Mouse (Mus musculus): ENCODE measurements around the gene Mtif3. TPM values are rescaled to one million over a fixed set of nuclear protein-coding genes. Genes with fewer than 3 reads are reported as not detected.
A peak's percentile ranks its signal among the peaks of the same experiment; 100 is the strongest.

The Mtif3 gene
- total RNA-seq (2021), result 10 to 100 TPM; 20.1 to 20.3 TPM
- long read RNA-seq, experiment 1, full-length matches to known transcripts, result 19 of 24 reads
- long read RNA-seq, experiment 1, partial matches to known transcripts, result 3 of 24 reads
- long read RNA-seq, experiment 1, other reads (novel, unspliced or antisense), result 2 of 24 reads
- long read RNA-seq, experiment 2, full-length matches to known transcripts, result 20 of 25 reads
- long read RNA-seq, experiment 2, partial matches to known transcripts, result 0 of 25 reads
- long read RNA-seq, experiment 2, other reads (novel, unspliced or antisense), result 5 of 25 reads

DNA sequence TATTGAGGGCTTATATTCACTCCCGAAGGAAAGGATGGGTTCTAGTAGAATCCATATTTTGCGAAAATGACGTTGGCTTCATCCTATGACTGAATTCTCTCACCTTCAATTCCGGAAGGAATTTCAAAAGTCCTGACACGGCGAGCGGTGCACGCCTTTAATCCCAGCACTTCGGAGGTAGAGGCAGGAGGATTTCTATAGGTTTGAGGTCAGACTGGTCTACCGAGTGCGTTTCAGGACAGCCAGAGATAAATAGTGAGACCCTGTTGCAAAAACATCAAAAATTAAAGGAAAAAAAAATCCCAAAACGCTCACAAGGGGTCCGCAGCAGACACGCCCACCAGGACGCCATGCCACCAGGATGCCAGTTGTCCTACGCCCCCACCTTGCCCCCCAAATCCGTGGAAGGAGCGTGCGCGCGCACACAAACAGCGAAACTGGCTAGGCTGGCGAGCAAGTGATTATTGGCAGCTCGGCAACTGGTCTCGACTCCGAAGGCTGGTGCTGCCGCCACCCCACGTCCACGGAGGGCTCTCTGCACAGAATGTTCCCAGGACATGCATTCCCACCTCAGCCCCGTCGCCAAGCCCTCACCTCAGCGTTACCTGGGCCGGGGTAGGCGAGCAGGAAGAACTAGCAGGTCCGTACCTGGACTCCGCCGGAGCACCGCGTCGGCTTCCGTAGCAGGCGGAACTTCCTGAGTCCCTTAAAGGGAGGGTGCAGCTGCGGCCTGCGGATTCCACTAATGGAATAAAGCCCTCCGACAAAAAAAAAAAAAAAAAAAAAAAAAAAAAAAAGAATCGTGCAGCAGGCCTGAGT is at the start of gene Mtif3:
Gene Mtif3 (minus strand): TSS at position 683 of the 819 bp plus-strand sequence.
- peak within 1 kb of the TSS; percentile 91 for H3K4me3 ChIP-seq
- peak; percentile 77 to 81 for DNase-seq (ENCODE audit: low spot score in 2 of 2)
- peak within 1 kb of the TSS; percentile 88 for H3K27ac ChIP-seq
- no peak for TF ChIP-seq CTCF (conservative IDR thresholded peaks at IDR 0.05)

DNA sequence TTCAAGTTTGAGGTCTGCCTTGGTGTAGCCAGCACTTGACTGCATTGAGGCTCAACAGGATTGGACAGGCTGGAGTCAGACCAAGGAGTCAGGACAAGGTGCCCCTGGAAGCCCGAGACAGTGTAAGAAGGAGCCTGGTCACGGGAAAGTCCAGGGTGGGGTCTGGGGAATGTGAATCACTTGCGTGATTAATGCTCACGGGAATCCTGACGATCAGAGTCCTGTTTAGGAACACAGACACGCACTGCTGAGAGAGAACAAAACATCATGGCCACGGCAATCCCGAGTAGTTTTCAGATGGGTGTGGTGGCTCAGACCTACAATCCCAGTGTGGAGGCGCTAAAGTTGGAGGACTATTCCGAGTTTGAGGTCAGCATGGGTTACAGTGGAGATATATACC is 47.7 kb upstream of the Mtif3 start:
- Histone ChIP-seq H3K27ac (no peak overlapping the region), H3K4me3 (no peak overlapping the region)
- DNase-seq (ENCODE audit: low spot score in 2 of 2), result no peak
- no peak for TF ChIP-seq CTCF (conservative IDR thresholded peaks at IDR 0.05)

DNA sequence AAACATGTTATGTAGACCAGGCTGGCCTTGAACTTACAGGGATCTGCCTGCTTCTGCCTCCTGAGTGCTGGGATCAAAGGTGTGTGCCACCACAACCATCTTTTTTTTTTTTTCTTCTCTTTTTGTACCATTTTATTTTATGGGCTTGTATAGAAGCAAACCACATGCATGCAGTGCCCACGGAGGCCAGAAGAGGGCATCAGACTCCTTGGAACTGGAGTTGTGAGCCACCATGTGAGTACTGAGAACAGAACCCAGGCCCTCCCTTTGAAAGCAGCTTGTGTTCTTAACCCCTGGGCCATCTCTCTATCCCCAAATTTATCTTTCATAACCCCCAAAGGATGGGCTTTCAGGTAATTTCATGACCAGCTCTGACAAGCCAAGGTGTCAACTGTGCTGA is 39.7 kb upstream of the Mtif3 start:
- peak; percentile 40 for TF ChIP-seq CTCF (conservative IDR thresholded peaks at IDR 0.05)
- DNase-seq (ENCODE audit: low spot score in 2 of 2), result no peak
- no peak overlapping the region for H3K4me3 ChIP-seq

GRCm38 (mm10) chr5:147001312-147001711 is 37.7 kb upstream of the Mtif3 start:
- Histone ChIP-seq H3K4me3 (no peak overlapping the region), H3K27ac (no peak overlapping the region)
- DNase-seq (ENCODE audit: low spot score in 2 of 2), result no peak
- TF ChIP-seq CTCF (conservative IDR thresholded peaks at IDR 0.05), result peak; percentile 54

More for the DNA sequence above, 39.7 kb upstream of the Mtif3 start:
- H3K27ac ChIP-seq, result no peak overlapping the region

DNA sequence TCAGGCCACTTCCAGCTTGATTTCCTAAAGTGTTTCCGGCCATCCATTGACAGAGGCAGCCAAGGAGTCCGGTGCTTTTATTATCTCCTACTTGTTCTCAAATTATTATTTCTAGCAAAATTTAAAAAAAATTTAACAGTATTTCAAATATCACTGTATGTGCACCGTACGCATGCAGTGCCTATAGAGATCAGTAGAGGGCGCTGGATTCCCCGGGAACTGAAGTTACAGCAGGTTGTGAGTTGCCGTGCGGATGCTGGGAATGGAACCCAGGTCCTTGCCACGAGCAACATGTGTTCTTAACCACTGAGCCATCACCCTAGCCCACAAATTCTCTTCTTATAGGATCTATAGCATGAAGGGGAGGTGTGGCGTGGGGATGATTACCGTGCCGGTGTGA is 35.2 kb upstream of the Mtif3 start:
- H3K27ac ChIP-seq, result no peak overlapping the region
- DNase-seq (ENCODE audit: low spot score in 2 of 2), result no peak
- TF ChIP-seq CTCF (conservative IDR thresholded peaks at IDR 0.05), result peak; percentile 50
- H3K4me3 ChIP-seq, result no peak overlapping the region

DNA sequence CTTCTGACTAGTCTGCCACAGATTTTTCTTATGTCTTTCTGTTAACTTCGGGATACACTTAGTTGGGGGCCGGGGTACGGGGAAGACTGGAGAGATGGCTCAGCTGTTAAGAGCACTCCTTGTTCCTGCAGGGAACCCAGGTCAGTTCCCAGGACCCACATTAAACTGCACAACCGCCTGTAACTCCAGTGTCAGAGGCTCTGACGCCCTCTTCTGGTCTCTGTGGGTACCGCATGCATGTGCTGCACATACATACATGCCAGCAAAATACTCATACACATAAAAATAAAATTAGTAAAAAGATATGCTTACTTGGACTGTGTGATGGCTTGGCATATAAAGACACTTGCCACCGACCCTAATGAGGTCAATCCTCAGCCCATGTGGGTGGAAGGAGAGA is 33.2 kb upstream of the Mtif3 start:
- Histone ChIP-seq H3K4me3 (no peak overlapping the region), H3K27ac (no peak overlapping the region)
- TF ChIP-seq CTCF (conservative IDR thresholded peaks at IDR 0.05), result peak; percentile 51
- DNase-seq (ENCODE audit: low spot score in 2 of 2), result no peak

GRCm38 (mm10) chr5:146994973-146995372 is 31.4 kb upstream of the Mtif3 start:
- H3K4me3 ChIP-seq, result no peak overlapping the region
- no peak for TF ChIP-seq CTCF (conservative IDR thresholded peaks at IDR 0.05)
- no peak overlapping the region for H3K27ac ChIP-seq
- DNase-seq (ENCODE audit: low spot score in 2 of 2), result no peak

DNA sequence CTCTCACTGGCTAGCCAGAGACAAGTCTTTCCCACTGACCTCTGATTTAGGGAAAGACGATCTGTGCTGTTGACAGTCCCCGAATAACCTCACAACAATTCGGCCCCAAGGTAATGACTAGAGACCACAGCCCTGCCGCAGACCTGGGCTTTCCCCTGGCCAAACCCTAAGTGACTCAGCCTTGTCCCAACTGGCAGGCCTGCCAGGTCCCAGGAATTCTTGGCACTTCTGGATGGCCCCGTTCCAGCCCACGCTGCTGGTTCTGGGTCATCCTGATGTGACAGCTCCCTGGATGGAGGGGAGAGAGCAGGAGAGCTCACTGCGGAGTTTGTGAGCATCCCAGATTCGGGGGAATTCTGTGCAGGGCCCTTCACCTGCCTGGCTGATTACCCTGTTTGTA is 29.9 kb upstream of the Mtif3 start:
- DNase-seq (ENCODE audit: low spot score in 2 of 2), result peak in 1 of 2 experiments; percentile 16
- Histone ChIP-seq H3K4me3 (no peak overlapping the region), H3K27ac (no peak overlapping the region)
- TF ChIP-seq CTCF (conservative IDR thresholded peaks at IDR 0.05), result no peak

- no peak overlapping the region for H3K4me3 ChIP-seq
- no peak for DNase-seq (ENCODE audit: low spot score in 2 of 2)
- no peak overlapping the region for H3K27ac ChIP-seq
- TF ChIP-seq CTCF (conservative IDR thresholded peaks at IDR 0.05), result no peak
Measured at GRCm38 (mm10) chr5:146989051-146989450, 25.5 kb upstream of the Mtif3 start.

- no peak for TF ChIP-seq CTCF (conservative IDR thresholded peaks at IDR 0.05)
- no peak for DNase-seq (ENCODE audit: low spot score in 2 of 2)
- Histone ChIP-seq H3K4me3 (no peak overlapping the region), H3K27ac (no peak overlapping the region)
Measured at GRCm38 (mm10) chr5:146987588-146987987, 24.0 kb upstream of the Mtif3 start.

DNA sequence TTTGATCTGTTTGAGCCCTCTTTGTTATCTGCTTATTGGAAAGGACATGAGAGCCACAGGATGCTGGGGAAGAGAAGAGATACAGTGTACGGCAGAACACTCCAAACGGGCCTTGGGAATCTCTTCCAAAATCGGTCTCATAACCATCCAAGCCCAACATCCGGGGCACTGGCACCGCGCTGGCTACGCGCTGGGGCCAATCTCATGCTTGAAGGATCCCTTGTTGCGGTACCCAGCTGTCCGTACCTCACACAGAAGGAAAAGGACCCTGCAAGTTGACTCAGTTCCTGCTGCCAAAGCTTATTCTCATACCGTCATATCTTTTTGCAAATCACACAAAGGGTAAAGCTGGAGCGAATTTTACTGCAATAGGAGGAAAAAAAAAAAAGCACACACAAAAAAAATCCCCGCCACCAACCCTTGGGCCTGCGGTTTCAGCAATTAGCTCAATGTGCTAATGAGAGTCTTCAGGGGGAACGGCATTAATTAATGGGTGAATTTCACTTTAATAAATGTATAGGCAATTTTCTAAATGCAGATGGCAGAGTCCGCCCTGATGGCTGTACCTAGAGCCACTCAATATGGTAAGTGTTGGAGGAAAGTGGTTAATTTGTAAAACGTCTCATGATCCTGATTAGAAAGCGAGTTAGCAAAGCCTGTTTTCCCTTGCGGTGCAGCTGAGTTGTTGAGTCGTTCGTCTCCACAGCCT is 22.3 kb upstream of the Mtif3 start:
- no peak overlapping the region for H3K27ac ChIP-seq
- no peak for TF ChIP-seq CTCF (conservative IDR thresholded peaks at IDR 0.05)
- DNase-seq (ENCODE audit: low spot score in 2 of 2), result no peak

GRCm38 (mm10) chr5:146983216-146983615 is 19.6 kb upstream of the Mtif3 start:
- peak; percentile 34 to 66 for DNase-seq (ENCODE audit: low spot score in 2 of 2)
- Histone ChIP-seq H3K4me3 (no peak overlapping the region), H3K27ac (no peak overlapping the region)
- TF ChIP-seq CTCF (conservative IDR thresholded peaks at IDR 0.05), result peak; percentile 94

More for the DNA sequence above, 22.3 kb upstream of the Mtif3 start:
- H3K4me3 ChIP-seq, result no peak overlapping the region

DNA sequence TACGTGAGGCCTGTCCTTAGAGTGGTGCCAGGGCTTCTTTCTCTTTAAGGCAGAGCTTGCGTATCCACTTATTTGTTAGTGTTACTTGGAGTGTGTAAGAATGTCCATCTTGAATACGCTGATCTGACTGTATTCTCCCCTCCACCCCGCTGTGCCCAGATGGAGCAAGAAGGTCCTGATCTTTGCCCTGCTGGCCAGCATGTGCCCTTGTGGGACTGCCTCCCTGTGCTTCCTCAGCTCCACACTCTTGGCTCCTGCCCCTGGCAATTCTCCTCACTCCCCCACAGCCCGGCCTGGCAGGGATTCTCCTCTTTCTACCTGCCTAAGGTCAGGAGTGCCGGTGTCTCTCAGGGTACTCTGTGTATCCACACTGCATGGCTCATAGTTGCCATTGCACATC is 17.8 kb upstream of the Mtif3 start:
- DNase-seq (ENCODE audit: low spot score in 2 of 2), result no peak
- H3K4me3 ChIP-seq, result no peak overlapping the region
- TF ChIP-seq CTCF (conservative IDR thresholded peaks at IDR 0.05), result no peak
- H3K27ac ChIP-seq, result no peak overlapping the region
